Mouse (Mus musculus): ENCODE measurements at regions not wholly inside any gene's neighbourhood (a gene's known extent, or its start where the extent isn't known, plus 50 kb on each side); places are given as distances from the start of the nearest gene placed in this dataset.

- TF ChIP-seq POLR2A (IDR thresholded peaks at IDR 0.05; ENCODE audit: low read depth, low read length) (no peak), CTCF (conservative IDR thresholded peaks at IDR 0.05; ENCODE audit: insufficient read depth, insufficient read length, low read depth, low read length) (no peak)
- H3K27ac ChIP-seq (ENCODE audit: insufficient read depth, low read depth, low read length) = no peak overlapping the region
These were observed 604.7 kb downstream of the Ipo11 start for GRCm38 (mm10) chr13:106332025-106332424.

GRCm38 (mm10) chr13:106318980-106319379 lies 617.8 kb downstream of the Ipo11 start:
- no peak for TF ChIP-seq CTCF (conservative IDR thresholded peaks at IDR 0.05; ENCODE audit: insufficient read depth, insufficient read length, low read depth, low read length)
- Histone ChIP-seq H3K27ac (ENCODE audit: insufficient read depth, low read depth, low read length) (no peak overlapping the region), H3K36me3 (ENCODE audit: control insufficient read depth, insufficient read depth, low read length) (no peaks in the 10 kb centered on the region), H3K4me1 (ENCODE audit: control insufficient read depth, insufficient read depth, low read length) (no peaks in the 10 kb centered on the region), H3K27me3 (replicated peaks; ENCODE audit: control insufficient read depth, insufficient read depth, low read length) (no peaks in the 10 kb centered on the region), H3K4me3 (ENCODE audit: insufficient read depth, low read depth, low read length) (no peak overlapping the region)
- 66% methylated on average over 3 of the region's 3 CpGs for WGBS
- no peak for DNase-seq

More at GRCm38 (mm10) chr13:106332025-106332424, 604.7 kb downstream of the Ipo11 start:
- Histone ChIP-seq H3K36me3 (ENCODE audit: control insufficient read depth, insufficient read depth, low read length) (no peaks in the 10 kb centered on the region), H3K27me3 (replicated peaks; ENCODE audit: control insufficient read depth, insufficient read depth, low read length) (no peaks in the 10 kb centered on the region), H3K4me3 (ENCODE audit: insufficient read depth, low read depth, low read length) (no peak overlapping the region), H3K4me1 (ENCODE audit: control insufficient read depth, insufficient read depth, low read length) (no peaks in the 10 kb centered on the region)
- no peak for DNase-seq

DNA sequence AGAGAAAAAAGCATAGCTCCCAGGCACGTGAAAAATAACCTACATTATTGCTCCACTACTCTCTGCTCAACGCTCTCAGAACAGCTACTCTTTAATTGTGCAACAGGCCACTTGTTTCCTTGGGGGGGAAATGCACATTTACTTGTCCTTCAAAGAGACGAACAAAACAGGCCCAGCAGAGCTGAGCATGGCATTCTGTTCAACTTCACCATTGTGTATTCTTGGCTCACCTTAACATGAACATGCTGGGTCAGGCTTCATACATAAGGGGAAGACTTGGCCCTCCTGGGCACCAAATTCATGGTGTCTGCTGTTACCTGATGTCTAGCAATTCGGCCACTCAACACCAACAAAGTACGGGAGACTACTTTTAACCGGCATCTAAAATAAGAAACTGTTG lies 618.3 kb downstream of the Ipo11 start:
- no peak for DNase-seq
- no peak overlapping the region for H3K27ac ChIP-seq (ENCODE audit: insufficient read depth, low read depth, low read length)
- TF ChIP-seq CTCF (conservative IDR thresholded peaks at IDR 0.05; ENCODE audit: insufficient read depth, insufficient read length, low read depth, low read length) (no peak), POLR2A (IDR thresholded peaks at IDR 0.05; ENCODE audit: low read depth, low read length) (no peak)
- no peaks in the 10 kb centered on the region for H3K36me3 ChIP-seq (ENCODE audit: control insufficient read depth, insufficient read depth, low read length)
- no peaks in the 10 kb centered on the region for H3K27me3 ChIP-seq (replicated peaks; ENCODE audit: control insufficient read depth, insufficient read depth, low read length)
- no peaks in the 10 kb centered on the region for H3K4me1 ChIP-seq (ENCODE audit: control insufficient read depth, insufficient read depth, low read length)
- no peak overlapping the region for H3K4me3 ChIP-seq (ENCODE audit: insufficient read depth, low read depth, low read length)
- 74% methylated on average over 6 of the region's 6 CpGs for WGBS

DNA sequence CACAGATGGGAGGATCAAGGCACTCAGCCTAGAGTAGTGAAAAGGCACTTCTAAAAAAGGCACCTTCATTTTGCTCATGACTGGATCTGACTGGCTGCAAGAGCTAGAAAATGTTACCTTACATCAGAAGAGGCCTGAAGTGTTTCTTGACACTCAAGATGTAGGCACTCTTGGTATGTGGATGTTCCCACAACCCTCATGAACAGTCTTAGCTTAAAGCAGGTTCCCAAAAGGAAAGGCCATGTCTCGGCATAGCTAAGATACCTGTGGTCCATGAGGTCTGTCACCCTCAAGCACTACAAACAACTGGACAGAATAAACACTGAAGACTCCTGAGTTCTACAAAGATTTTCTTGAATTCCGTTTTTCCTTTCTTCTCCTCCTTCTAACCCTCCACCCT lies 619.5 kb downstream of the Ipo11 start:
- H3K27ac ChIP-seq (ENCODE audit: insufficient read depth, low read depth, low read length) = no peak overlapping the region
- 81% methylated on average over 2 of the region's 2 CpGs for WGBS
- no peak for DNase-seq
- H3K27me3 ChIP-seq (replicated peaks; ENCODE audit: control insufficient read depth, insufficient read depth, low read length) = no peaks in the 10 kb centered on the region
- H3K4me1 ChIP-seq (ENCODE audit: control insufficient read depth, insufficient read depth, low read length) = no peaks in the 10 kb centered on the region
- H3K36me3 ChIP-seq (ENCODE audit: control insufficient read depth, insufficient read depth, low read length) = no peaks in the 10 kb centered on the region
- no peak overlapping the region for H3K4me3 ChIP-seq (ENCODE audit: insufficient read depth, low read depth, low read length)
- TF ChIP-seq CTCF (conservative IDR thresholded peaks at IDR 0.05; ENCODE audit: insufficient read depth, insufficient read length, low read depth, low read length) = no peak
- TF ChIP-seq POLR2A (IDR thresholded peaks at IDR 0.05; ENCODE audit: low read depth, low read length) = no peak

DNA sequence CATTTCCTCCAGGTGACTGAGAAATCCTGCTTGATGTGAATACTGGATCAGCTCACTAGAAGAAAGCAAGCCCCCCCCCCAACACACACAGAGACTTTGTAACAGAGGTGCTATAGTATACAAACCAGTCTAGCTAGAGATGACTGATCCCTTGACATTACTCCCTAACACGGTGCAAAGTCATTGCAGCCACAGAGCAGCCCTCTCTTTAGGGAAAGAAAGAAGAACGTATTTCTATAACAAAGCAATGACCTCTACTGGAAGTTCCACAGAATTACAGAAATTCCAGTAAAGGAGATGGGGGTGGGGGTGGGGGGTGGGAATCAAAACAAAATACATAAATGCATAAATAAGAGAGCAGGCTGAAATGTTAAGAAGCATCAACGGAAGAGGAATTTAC lies 655.6 kb downstream of the Ipo11 start:
- no peak for TF ChIP-seq CTCF (conservative IDR thresholded peaks at IDR 0.05; ENCODE audit: insufficient read depth, insufficient read length, low read depth, low read length)
- no peak for TF ChIP-seq POLR2A (IDR thresholded peaks at IDR 0.05; ENCODE audit: low read depth, low read length)
- no peaks in the 10 kb centered on the region for H3K27me3 ChIP-seq (replicated peaks; ENCODE audit: control insufficient read depth, insufficient read depth, low read length)
- WGBS = 34% methylated on average over 3 of the region's 3 CpGs
- no peak overlapping the region for H3K27ac ChIP-seq (ENCODE audit: insufficient read depth, low read depth, low read length)
- no peak overlapping the region for H3K4me3 ChIP-seq (ENCODE audit: insufficient read depth, low read depth, low read length)
- no peaks in the 10 kb centered on the region for H3K36me3 ChIP-seq (ENCODE audit: control insufficient read depth, insufficient read depth, low read length)
- DNase-seq = no peak
- no peaks in the 10 kb centered on the region for H3K4me1 ChIP-seq (ENCODE audit: control insufficient read depth, insufficient read depth, low read length)

GRCm38 (mm10) chr13:106259874-106260273 lies 676.9 kb downstream of the Ipo11 start:
- TF ChIP-seq CTCF (conservative IDR thresholded peaks at IDR 0.05; ENCODE audit: insufficient read depth, insufficient read length, low read depth, low read length) (no peak), POLR2A (IDR thresholded peaks at IDR 0.05; ENCODE audit: low read depth, low read length) (no peak)
- WGBS = 58% methylated on average over 1 of the region's 1 CpGs

More at GRCm38 (mm10) chr13:106259874-106260273, 676.9 kb downstream of the Ipo11 start:
- H3K27ac ChIP-seq (ENCODE audit: insufficient read depth, low read depth, low read length) = no peak overlapping the region
- no peaks in the 10 kb centered on the region for H3K36me3 ChIP-seq (ENCODE audit: control insufficient read depth, insufficient read depth, low read length)
- H3K4me1 ChIP-seq (ENCODE audit: control insufficient read depth, insufficient read depth, low read length) = no peaks in the 10 kb centered on the region
- H3K27me3 ChIP-seq (replicated peaks; ENCODE audit: control insufficient read depth, insufficient read depth, low read length) = no peaks in the 10 kb centered on the region
- H3K4me3 ChIP-seq (ENCODE audit: insufficient read depth, low read depth, low read length) = no peak overlapping the region
- DNase-seq = no peak
